Mouse (Mus musculus): ENCODE data around the gene Fh1.
A peak's percentile ranks its signal among the peaks of the same experiment; 100 is the strongest.

Gene Fh1

DNA sequence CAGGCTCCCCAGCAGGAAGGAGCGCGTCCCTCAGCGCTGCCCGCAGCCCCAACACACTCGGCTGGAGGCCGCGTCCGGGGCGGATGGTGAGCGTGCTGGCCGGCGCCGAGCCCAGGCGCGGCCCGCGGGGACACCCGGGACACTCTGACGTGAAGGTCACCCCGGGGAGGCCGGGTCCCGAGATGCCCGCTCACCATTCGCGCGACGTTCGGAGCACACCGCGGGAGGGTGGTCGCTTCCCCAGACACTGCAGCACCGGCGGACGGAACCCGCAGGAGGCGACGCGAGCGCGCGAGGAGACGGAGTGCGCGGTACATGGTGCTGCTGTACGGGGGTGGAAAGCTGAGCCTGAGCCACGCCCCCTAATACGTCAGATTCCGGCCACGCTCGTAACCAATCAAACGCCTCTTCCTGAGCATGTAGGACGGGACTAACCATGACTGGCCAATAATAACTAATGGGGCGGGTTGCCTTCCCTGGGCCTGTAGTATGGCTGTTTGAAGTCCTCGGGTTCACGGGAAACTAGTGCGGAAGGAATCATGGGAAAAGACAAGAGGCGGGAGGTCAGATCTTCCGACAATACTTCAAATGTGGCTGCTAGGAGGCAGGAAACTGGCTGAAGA is at the start of gene Fh1:
Fh1 (minus strand) TSS at position 379 of the 623 bp plus-strand sequence.
- DNase-seq (ENCODE audit: low read depth, low spot score): peak; percentile 90

GRCm38 (mm10) chr1:175675116-175675515 is 49.7 kb upstream of the Fh1 start:
- no peak for DNase-seq (ENCODE audit: low read depth, low spot score)

GRCm38 (mm10) chr1:175673563-175674325 is 48.3 kb upstream of the Fh1 start:
- no peak for DNase-seq (ENCODE audit: low read depth, low spot score)

GRCm38 (mm10) chr1:175671626-175672025 is 46.2 kb upstream of the Fh1 start:
- DNase-seq (ENCODE audit: low read depth, low spot score): no peak

GRCm38 (mm10) chr1:175670042-175670441 is 44.6 kb upstream of the Fh1 start:
- DNase-seq (ENCODE audit: low read depth, low spot score): no peak

DNA sequence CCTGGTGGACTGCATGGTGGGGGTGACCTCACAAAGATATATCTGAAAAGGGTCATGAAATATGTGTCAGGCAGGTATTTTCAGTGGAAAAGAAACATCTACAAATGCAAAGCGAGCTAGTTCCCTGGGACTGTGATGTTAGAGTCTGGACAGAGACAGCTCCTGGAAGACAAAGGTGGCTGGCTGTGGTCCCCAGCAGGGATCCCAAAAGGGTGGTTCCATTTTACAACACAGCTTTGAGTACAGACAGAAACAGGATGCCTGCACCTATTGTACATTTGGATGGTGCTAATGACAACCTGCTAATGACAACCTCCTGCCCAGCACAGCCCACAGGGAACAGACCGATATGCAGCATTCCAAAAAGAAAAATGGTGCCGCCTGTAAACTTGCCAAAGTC is 44.0 kb upstream of the Fh1 start:
- no peak for DNase-seq (ENCODE audit: low read depth, low spot score)

DNA sequence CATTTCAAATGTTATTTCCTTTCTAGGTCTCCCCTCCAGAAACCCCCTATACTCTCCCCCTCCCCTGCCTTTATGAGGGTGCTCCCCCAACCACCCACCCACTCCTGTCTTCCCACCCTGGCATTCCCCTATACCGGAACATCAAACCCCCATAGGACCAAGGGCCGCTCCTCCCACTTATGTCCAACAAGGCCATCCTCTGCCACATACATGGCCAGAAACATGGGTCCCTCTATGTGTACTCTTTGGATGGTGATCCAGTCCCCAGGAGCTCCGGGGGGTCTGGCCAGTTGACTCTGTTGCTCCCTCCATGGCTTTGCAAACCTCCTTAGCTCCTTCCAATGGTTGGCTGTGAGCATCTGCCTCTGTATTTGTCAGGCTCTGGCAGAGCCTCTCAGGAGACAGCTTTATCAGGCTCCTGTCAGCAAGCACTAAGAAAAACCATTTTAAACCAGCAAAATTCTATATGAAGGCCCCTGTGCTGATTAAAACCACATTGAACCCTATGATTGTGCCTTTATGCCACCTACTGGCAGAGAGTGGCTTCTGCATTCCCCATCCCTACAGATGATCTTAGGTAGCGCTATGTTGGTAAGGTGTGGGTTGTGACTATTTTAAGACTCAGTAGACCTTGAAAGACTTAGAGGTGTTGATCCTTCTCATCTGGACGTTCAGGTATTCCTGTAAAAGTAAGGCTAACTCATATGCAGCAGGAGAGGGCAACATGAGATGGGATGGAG is 43.4 kb upstream of the Fh1 start:
- DNase-seq (ENCODE audit: low read depth, low spot score): no peak

DNA sequence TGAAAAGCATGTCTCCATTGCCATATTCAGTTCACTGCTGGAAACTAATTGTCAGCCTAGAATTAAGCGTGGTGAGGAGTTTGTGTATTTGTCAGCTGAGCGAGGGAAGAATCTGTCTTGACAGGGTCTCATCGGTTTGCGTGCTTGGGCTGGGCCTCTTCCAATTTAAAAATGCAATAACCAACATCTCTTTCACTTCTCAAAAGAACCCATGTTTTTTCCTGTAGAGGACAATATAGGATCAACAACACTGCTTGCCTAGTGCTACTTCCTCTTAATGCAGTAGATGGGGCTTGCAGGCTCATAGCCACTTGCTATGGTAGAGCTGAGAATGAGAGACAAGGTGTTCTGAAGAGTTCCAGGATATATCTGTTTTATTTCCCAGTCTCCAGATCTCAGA is 34.5 kb upstream of the Fh1 start:
- DNase-seq (ENCODE audit: low read depth, low spot score): no peak

GRCm38 (mm10) chr1:175648615-175649014 is 23.2 kb upstream of the Fh1 start:
- no peak for DNase-seq (ENCODE audit: low read depth, low spot score)

DNA sequence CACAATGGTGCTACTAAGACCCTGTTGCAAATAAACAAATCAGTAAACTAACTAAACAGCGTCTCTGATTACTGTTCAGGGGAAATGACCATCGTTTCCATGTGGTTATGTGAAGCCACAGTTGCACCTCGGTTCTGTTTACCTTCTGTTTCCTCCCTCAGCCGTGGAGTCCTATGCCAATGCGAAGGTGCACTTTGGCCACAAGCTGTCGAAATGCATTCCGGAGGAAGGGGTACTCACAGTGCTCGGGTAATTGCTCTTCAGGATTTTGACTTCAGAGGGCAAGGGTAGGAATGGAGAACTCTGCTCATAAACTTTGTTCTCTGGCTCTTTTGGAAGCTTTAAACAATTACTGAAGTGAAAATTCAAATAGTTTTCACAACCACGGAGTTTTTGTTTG is 21.5 kb upstream of the Fh1 start:
- no peak for DNase-seq (ENCODE audit: low read depth, low spot score)

DNA sequence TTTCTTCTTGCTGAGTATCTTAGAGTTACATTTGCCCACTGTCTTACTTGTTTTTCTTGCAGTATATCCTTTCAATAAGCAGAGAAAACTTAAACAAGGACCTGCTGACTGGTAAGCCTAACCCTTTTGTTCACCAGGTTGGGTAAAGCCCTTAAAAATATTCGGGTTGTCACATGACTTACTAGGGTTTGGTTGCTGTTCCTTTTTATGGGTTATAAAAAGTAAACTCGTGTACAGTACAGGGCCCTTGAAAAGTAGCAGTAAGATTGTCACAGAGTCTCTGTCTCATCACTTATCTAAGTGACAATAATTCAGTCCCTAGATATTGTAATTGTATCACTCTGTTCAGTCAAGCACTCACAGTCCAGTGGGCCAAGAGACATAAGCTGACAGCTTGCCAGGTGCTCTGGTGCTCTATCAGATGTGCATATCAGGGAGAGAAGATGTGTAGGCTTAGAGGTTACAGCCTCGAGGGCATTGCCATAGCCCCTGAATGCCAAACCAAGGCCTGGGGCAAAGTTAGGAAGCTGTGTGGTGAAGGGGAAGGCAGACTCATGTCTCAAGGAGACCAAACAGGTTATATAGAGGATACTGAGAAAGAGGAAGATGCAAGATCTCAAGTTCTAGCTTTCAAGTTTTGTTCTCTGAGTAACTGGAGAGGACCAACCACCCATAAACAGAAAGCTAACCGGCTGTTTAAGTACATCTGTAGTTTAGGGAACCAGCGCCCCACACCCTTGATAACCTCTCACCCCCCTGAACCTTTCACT is 18.2 kb upstream of the Fh1 start:
- DNase-seq (ENCODE audit: low read depth, low spot score): no peak

GRCm38 (mm10) chr1:175640435-175641150 is 15.2 kb upstream of the Fh1 start:
- no peak for DNase-seq (ENCODE audit: low read depth, low spot score)

- DNase-seq (ENCODE audit: low read depth, low spot score): no peak
Measured at GRCm38 (mm10) chr1:175639072-175639471, 13.6 kb upstream of the Fh1 start.

- DNase-seq (ENCODE audit: low read depth, low spot score): no peak
Measured at GRCm38 (mm10) chr1:175637677-175638076, 12.2 kb upstream of the Fh1 start.

GRCm38 (mm10) chr1:175632470-175632869 is 7.0 kb upstream of the Fh1 start:
- no peak for DNase-seq (ENCODE audit: low read depth, low spot score)

GRCm38 (mm10) chr1:175631721-175632221 is 6.3 kb upstream of the Fh1 start:
- no peak for DNase-seq (ENCODE audit: low read depth, low spot score)

DNA sequence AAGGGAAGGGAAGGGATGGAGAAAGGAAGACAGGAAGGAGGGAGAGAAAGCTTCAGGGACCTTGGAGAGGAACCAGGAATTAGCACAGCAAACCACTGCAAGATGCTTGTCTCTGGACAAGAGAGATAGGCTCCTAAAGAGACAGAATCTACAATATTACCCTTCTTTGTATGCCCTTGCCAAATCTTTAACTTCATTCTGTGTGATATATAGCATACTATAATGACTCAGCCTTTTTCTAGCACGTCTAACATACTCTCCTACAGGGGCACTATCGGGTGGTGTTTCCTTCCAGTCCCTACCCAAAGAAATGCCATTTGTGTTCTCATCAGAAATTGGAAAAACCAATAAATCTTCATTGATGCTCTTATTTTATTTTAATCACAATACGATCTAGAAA is 5.6 kb upstream of the Fh1 start:
- DNase-seq (ENCODE audit: low read depth, low spot score): no peak

GRCm38 (mm10) chr1:175630345-175630744 is 4.9 kb upstream of the Fh1 start:
- DNase-seq (ENCODE audit: low read depth, low spot score): no peak

GRCm38 (mm10) chr1:175629248-175629647 is 3.8 kb upstream of the Fh1 start:
- no peak for DNase-seq (ENCODE audit: low read depth, low spot score)

- no peak for DNase-seq (ENCODE audit: low read depth, low spot score)
Measured at GRCm38 (mm10) chr1:175625990-175626692, 706 bp upstream of the Fh1 start.

All from c-Kit-negative CD71-positive TER-119-positive erythroid progenitor cells, embryonic 14.5 days (primary cell).